Mouse (Mus musculus) lung, embryonic 14.5 days (tissue): Measurements from ENCODE around the gene Slc51b. TPM values are rescaled to one million over a fixed set of nuclear protein-coding genes. Genes with fewer than 3 reads are reported as not detected.
A peak's percentile ranks its signal among the peaks of the same experiment; 100 is the strongest.

ENCODE experiments used
- ATAC-seq: fragments of 200-750 bp; cut with Nextera tagmentation; 2 replicates; pipeline ENCODE4 v1.8.0; 2017; ENCODE audit warnings: mild to moderate bottlenecking, moderate TSS enrichment, moderate library complexity; ENCODE audit not compliant: insufficient read depth
- DNase-seq: peaks from one replicate; pipeline ENCODE4 v3.0.0-alpha.2; 2015
- H3K27ac ChIP-seq: fragments of 300-500 bp; sonication (generic); 2 replicates; pipeline ENCODE4 v1.5.1; 2014; ENCODE audit warnings: low read depth, mild to moderate bottlenecking, moderate library complexity
- H3K27me3 ChIP-seq: fragments of 300-500 bp; sonication (generic); 2 replicates; pipeline ENCODE4 v1.6.1; 2014; ENCODE audit warnings: low read length, control low read depth; ENCODE audit not compliant: insufficient read depth
- H3K36me3 ChIP-seq: fragments of 300-500 bp; sonication (generic); 2 replicates; pipeline ENCODE4 v1.6.1; 2014; ENCODE audit warnings: control low read depth; ENCODE audit not compliant: insufficient read depth
- H3K4me1 ChIP-seq: fragments of 300-500 bp; sonication (generic); 2 replicates; pipeline ENCODE4 v1.6.1; 2014; ENCODE audit warnings: antibody characterized with exemption, control low read depth; ENCODE audit not compliant: insufficient read depth
- H3K4me2 ChIP-seq: fragments of 300-500 bp; sonication (generic); 2 replicates; pipeline ENCODE4 v1.6.1; 2014; ENCODE audit warnings: mild to moderate bottlenecking
- H3K4me3 ChIP-seq: fragments of 300-500 bp; sonication (generic); 2 replicates; pipeline ENCODE4 v1.5.1; 2014; ENCODE audit warnings: low read depth, low read length
- H3K9ac ChIP-seq: fragments of 300-500 bp; sonication (generic); 2 replicates; pipeline ENCODE4 v1.6.1; 2014
- H3K9me3 ChIP-seq: fragments of 300-500 bp; sonication (generic); 2 replicates; pipeline ENCODE4 v1.6.1; 2016; ENCODE audit warnings: low read depth, low read length, control low read depth
- CTCF ChIP-seq: IDR thresholded peaks from 2 replicates; pipeline ENCODE4 v1.5.1; 2016; ENCODE audit warnings: antibody characterized with exemption, low read depth
- WGBS: fragments of 180-500 bp; shearing (Covaris S2); extraction: QIAGEN DNeasy Blood & Tissue Kit; methylation state at CpG from one replicate; pipeline ENCODE4 v1.1.7; 2014; 5-methylcytosine and 5-hydroxymethylcytosine counted together
- polyA plus RNA-seq: library from polyadenylated mRNA; unstranded; fragments of >200 nt; fragmentation: Nextera tagmentation; extraction: Ambion mirVana; gene quantifications from 2 replicates; pipeline ENCODE4 v1.2.1, GENCODE M21; 2014

Slc51b gene
- polyA plus RNA-seq, 1 experiment from 2014 or later, result not detected

DNA sequence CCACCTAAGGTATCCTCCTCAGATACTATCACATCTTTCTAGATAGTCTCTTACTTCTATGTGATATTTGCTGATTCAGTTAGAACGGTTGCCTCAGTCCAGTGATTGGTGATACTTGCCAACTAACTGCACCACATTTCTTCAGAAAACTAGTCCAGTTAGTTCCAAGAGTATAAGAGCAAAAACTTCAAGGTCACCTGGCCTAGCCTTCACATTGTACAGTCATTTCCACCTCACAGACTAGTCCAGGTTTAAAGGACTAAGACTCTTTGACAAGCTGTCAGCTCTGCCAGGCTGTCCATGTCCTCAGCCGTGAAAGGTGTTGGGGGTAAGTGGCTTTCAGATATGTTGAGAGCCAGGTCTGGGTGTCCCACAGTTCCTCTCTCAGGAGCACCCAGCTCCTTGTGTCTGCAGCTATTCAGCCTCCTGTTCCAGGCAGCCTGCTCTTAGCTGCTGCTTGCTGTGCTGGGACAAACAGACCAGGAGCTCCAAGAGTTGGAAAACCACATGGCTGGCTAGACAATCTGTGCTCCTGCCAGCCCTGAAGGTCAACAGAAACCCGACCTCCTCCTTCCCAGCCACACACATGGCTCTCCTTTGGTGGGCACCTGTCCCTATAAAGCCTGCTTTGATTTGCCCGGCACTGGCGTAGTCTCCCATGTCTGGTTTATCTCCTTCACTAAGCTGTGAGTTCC lies 48.1 kb downstream of the Slc51b start:
- no peaks in the 10 kb centered on the region for H3K27me3 ChIP-seq
- H3K9me3 ChIP-seq, result no peaks in the 10 kb centered on the region
- no peak for ATAC-seq
- 69% methylated on average over 5 of the region's 5 CpGs for WGBS
- no peak for DNase-seq
- H3K4me3 ChIP-seq, result no peak overlapping the region
- H3K4me2 ChIP-seq, result no peak overlapping the region
- peaks cover 6% of the 10 kb centered on the region; the same call in 1 of the 2 replicates for H3K36me3 ChIP-seq
- H3K9ac ChIP-seq, result no peak overlapping the region
- peak overlapping the region; percentile 79; the same call in 1 of the 2 replicates for H3K27ac ChIP-seq
- no peaks in the 10 kb centered on the region for H3K4me1 ChIP-seq
- no peak for TF ChIP-seq CTCF

DNA sequence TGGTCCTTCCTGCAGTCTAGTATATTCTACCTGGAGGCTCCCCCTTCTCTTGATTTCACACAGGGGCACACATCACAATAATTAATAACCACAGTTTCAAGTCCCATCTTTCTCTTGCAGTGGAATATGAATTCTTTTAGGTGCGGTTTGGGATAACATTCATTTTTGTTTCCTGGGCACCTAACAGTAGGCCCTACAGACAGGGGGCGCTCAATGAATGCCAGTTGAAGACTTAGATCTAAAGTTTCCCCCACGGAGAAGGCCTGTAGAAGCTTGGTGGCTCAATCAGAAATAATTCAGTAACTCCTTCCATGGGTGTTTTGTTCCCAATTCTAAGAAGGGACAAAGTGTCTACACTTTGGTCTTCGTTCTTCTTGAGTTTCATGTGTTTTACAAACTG lies 50.3 kb downstream of the Slc51b start:
- no peak overlapping the region for H3K4me3 ChIP-seq
- H3K9ac ChIP-seq, result no peak overlapping the region
- H3K27ac ChIP-seq, result no peak overlapping the region
- H3K9me3 ChIP-seq, result no peaks in the 10 kb centered on the region
- WGBS, result 66% methylated on average over 4 of the region's 4 CpGs
- peak; percentile 65 for TF ChIP-seq CTCF
- ATAC-seq (no peak), DNase-seq (peak; percentile 87)
- H3K4me1 ChIP-seq, result no peaks in the 10 kb centered on the region
- H3K4me2 ChIP-seq, result no peak overlapping the region
- H3K27me3 ChIP-seq, result no peaks in the 10 kb centered on the region
- H3K36me3 ChIP-seq, result peaks cover 6% of the 10 kb centered on the region; the same call in 1 of the 2 replicates

DNA sequence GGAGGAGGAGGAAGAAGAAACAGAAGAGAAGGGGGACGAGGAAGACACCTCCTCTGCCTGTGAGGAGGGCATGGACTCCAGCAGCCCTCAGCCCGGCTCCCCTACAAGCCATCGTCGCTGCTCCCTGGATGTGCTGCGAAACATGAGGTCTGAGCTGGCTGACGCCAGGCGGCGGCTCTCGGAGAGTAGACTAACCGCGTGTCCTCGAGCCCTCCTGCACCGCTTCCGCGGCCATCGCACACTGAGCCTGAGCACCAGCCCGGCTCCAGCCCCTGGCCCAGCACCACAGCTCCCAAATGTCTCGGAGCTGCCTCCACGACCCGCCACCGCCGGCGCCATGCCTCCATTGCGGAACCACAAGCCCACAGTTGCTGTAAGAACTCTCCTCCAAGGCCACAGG lies 51.0 kb downstream of the Slc51b start:
- TF ChIP-seq CTCF, result no peak
- Histone ChIP-seq H3K36me3 (peaks cover 6% of the 10 kb centered on the region; the same call in 1 of the 2 replicates), H3K9me3 (no peaks in the 10 kb centered on the region), H3K4me2 (no peak overlapping the region), H3K4me3 (no peak overlapping the region), H3K27ac (no peak overlapping the region), H3K9ac (no peak overlapping the region), H3K4me1 (no peaks in the 10 kb centered on the region), H3K27me3 (no peaks in the 10 kb centered on the region)
- no peak for DNase-seq
- no peak for ATAC-seq
- WGBS, result 71% methylated on average over 24 of the region's 24 CpGs

DNA sequence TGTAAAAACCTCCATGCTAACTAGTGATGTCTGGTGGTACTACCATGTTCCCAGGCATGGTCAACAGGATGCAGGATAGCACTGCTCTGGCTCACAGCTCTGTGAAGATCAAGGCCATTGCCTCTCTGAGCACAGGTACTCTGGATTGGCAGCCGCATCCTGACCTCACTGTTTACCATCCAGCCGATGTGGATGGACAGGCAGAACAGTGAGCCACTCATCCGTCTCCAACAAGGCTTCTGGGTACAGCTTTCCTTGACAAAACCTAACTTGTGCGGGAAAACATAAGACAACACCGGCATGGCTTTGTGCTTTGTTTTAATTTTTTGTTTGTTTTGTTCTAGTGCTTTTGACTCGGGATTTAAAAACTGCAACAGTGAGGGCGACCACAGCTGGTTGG lies 57.0 kb downstream of the Slc51b start:
- TF ChIP-seq CTCF, result no peak
- 73% methylated on average over 7 of the region's 7 CpGs for WGBS
- ATAC-seq (no peak), DNase-seq (no peak)
- no peaks in the 10 kb centered on the region for H3K9me3 ChIP-seq
- H3K27me3 ChIP-seq, result no peaks in the 10 kb centered on the region
- H3K4me1 ChIP-seq, result no peaks in the 10 kb centered on the region
- no peak overlapping the region for H3K4me3 ChIP-seq
- H3K9ac ChIP-seq, result no peak overlapping the region
- peaks cover 17% of the 10 kb centered on the region for H3K36me3 ChIP-seq
- no peak overlapping the region for H3K4me2 ChIP-seq
- no peak overlapping the region for H3K27ac ChIP-seq

DNA sequence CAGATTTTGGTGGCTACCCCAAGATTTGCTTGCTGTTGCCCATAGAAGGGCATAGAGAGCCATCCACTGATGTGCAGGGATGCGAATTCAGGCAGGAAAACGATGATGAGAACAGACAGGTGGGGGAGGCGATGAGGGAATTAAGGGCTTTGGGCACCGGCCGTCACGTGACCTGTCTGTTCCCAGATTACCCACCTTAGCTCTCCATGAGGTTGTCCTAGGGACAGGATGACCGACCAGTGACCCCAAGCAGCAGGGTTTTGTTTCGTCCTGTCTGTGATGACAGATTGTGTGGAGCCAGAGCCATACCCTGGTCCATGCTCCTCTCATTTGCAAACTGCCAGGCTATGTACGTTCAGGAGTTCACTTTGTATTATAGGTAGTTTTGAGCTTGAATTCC lies 59.1 kb downstream of the Slc51b start:
- Histone ChIP-seq H3K36me3 (peaks cover 32% of the 10 kb centered on the region), H3K9me3 (no peaks in the 10 kb centered on the region)

More for the DNA sequence above, 59.1 kb downstream of the Slc51b start:
- Histone ChIP-seq H3K27me3 (no peaks in the 10 kb centered on the region), H3K4me2 (no peak overlapping the region), H3K27ac (no peak overlapping the region), H3K4me1 (no peaks in the 10 kb centered on the region), H3K9ac (no peak overlapping the region), H3K4me3 (no peak overlapping the region)
- DNase-seq (no peak), ATAC-seq (no peak)
- no peak for TF ChIP-seq CTCF
- 23% methylated on average over 9 of the region's 9 CpGs for WGBS

Other genes starting within 250 kb of the Slc51b start
- 5.3 and 6.9 TPM in 2 replicates for gene Parp16, start 227.6 kb downstream of the Slc51b start, polyA plus RNA-seq
- 0.22 TPM in 1 of 2 replicates, not detected in the other for gene Cilp, start 157.8 kb downstream of the Slc51b start, polyA plus RNA-seq
- gene Clpx, start 128.7 kb downstream of the Slc51b start, polyA plus RNA-seq, result 44.7 and 53.0 TPM in 2 replicates
- gene Pdcd7, start 76.9 kb downstream of the Slc51b start, polyA plus RNA-seq, result 14.5 and 14.8 TPM in 2 replicates
- gene Ubap1l, start 61.9 kb downstream of the Slc51b start, polyA plus RNA-seq, result 0.24 and 0.61 TPM in 2 replicates
- gene Kbtbd13, start 31.3 kb downstream of the Slc51b start, polyA plus RNA-seq, result 4.2 and 4.5 TPM in 2 replicates
- gene Rasl12, start 24.4 kb downstream of the Slc51b start, polyA plus RNA-seq, result 48.8 TPM in 2 replicates
- gene Mtfmt, start 12.8 kb upstream of the Slc51b start, polyA plus RNA-seq, result 19.4 and 21.2 TPM in 2 replicates
- 92.8 and 107 TPM in 2 replicates for gene Spg21, start 38.0 kb upstream of the Slc51b start, polyA plus RNA-seq
- gene Ankdd1a, start 97.2 kb upstream of the Slc51b start, polyA plus RNA-seq, result 0.12 TPM in 1 of 2 replicates, not detected in the other
- gene Plekho2, start 157.1 kb upstream of the Slc51b start, polyA plus RNA-seq, result 20.9 and 21.8 TPM in 2 replicates
- 16.1 and 18.4 TPM in 2 replicates for gene Pif1, start 164.2 kb upstream of the Slc51b start, polyA plus RNA-seq
- 20.3 and 25.3 TPM in 2 replicates for gene Rbpms2, start 206.7 kb upstream of the Slc51b start, polyA plus RNA-seq
- gene Oaz2, start 245.0 kb upstream of the Slc51b start, polyA plus RNA-seq, result 263 and 267 TPM in 2 replicates